Mouse (Mus musculus) stomach, embryonic 14.5 days (tissue): ENCODE data around the gene Mrfap1. TPM values are rescaled to one million over a fixed set of nuclear protein-coding genes. Genes with fewer than 3 reads are reported as not detected.
A peak's percentile ranks its signal among the peaks of the same experiment; 100 is the strongest.
"Not testable (repeated sequence)": the region's sequence is repeated elsewhere in the genome, so short reads cannot be mapped to it uniquely, and the experiment has no call there.

Source experiments
- ATAC-seq: fragments of 200-750 bp; cut with Nextera tagmentation; 2 replicates; pipeline ENCODE4 v1.8.0; 2017; ENCODE audit warnings: low read depth, moderate TSS enrichment; ENCODE audit not compliant: insufficient number of reproducible peaks, insufficient read depth, low FRiP score
- H3K27ac ChIP-seq: fragments of 300-500 bp; sonication (generic); 2 replicates; pipeline ENCODE4 v1.5.1; 2014; ENCODE audit warnings: mild to moderate bottlenecking, low read length, moderate library complexity, mixed read lengths
- H3K27me3 ChIP-seq: fragments of 300-500 bp; sonication (generic); 2 replicates; pipeline ENCODE4 v1.6.1; 2014; ENCODE audit warnings: low read length, control low read depth, mixed read lengths; ENCODE audit not compliant: control insufficient read depth, insufficient read depth
- H3K36me3 ChIP-seq: fragments of 300-500 bp; sonication (generic); 2 replicates; pipeline ENCODE4 v1.6.1; 2014; ENCODE audit warnings: mild to moderate bottlenecking, control low read depth, low read length, moderate library complexity, mixed read lengths; ENCODE audit not compliant: control insufficient read depth, insufficient read depth
- H3K4me1 ChIP-seq: fragments of 300-500 bp; sonication (generic); 2 replicates; pipeline ENCODE4 v1.6.1; 2014; ENCODE audit warnings: low read length, control low read depth, mixed read lengths; ENCODE audit not compliant: control insufficient read depth, insufficient read depth
- H3K4me2 ChIP-seq: fragments of 300-500 bp; sonication (generic); replicated peaks from 2 replicates; pipeline ENCODE4 v1.6.1; 2014; ENCODE audit warnings: low read depth, low read length, control low read depth
- H3K4me3 ChIP-seq: fragments of 300-500 bp; sonication (generic); 2 replicates; pipeline ENCODE4 v1.5.1; 2014; ENCODE audit warnings: low read depth, low read length, control low read depth
- H3K9ac ChIP-seq: fragments of 300-500 bp; sonication (generic); replicated peaks from 2 replicates; pipeline ENCODE4 v1.6.1; 2014; ENCODE audit warnings: low read depth, mild to moderate bottlenecking, control low read depth, low read length, moderate library complexity, mixed read lengths
- H3K9me3 ChIP-seq: fragments of 300-500 bp; sonication (generic); 2 replicates; pipeline ENCODE4 v1.6.1; 2016; ENCODE audit warnings: low read depth, low read length, control low read depth; ENCODE audit not compliant: control insufficient read depth
- WGBS: fragments of 180-500 bp; shearing (Covaris S2); extraction: QIAGEN DNeasy Blood & Tissue Kit; methylation state at CpG from one replicate; pipeline ENCODE4 v1.1.7; 2014; 5-methylcytosine and 5-hydroxymethylcytosine counted together
- polyA plus RNA-seq: library from polyadenylated mRNA; unstranded; fragments of >200 nt; fragmentation: Nextera tagmentation; extraction: Ambion mirVana; gene quantifications from 2 replicates; pipeline ENCODE4 v1.2.1, GENCODE M21; 2014

Mrfap1 gene
- 477 and 531 TPM in 2 replicates for polyA plus RNA-seq

GRCm38 (mm10) chr5:36796296-36797014 lies at the start of gene Mrfap1:
Mrfap1 (minus strand) TSS chr5:36796772.
- WGBS, result under 1% methylated on average over 88 of the region's 90 CpGs
- H3K4me1 ChIP-seq, H3K36me3 ChIP-seq, H3K9me3 ChIP-seq, H3K27me3 ChIP-seq: not testable (repeated sequence)
- ATAC-seq, result peak; percentile 87
- H3K27ac ChIP-seq, result peak within 1 kb of the TSS; percentile 95
- H3K4me3 ChIP-seq, result peak within 1 kb of the TSS; percentile 65
- peak within 1 kb of the TSS; percentile 54 for H3K9ac ChIP-seq
- H3K4me2 ChIP-seq, result peak within 1 kb of the TSS; percentile 57

DNA sequence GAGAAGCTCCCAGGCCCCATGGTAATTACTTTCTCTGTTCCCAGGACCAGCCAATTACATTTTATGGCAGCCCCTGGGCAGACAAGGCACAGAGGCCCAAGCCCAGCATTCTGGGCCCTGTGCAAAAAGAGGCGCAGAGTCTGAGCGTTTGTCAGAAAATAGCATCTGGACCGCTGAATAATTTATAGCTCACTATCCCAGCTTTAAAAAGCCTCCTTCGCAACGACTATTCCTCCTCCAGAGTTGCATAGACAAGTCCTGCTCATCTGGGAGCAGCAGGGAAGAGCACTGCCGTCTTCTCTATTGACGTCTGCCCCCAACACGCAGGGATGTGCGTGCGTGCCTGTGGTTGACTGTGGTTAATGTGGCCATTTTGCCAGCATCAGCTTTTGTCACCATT lies 47.9 kb upstream of the Mrfap1 start:
- no peaks in the 10 kb centered on the region for H3K4me1 ChIP-seq
- no peaks in the 10 kb centered on the region for H3K9me3 ChIP-seq
- H3K4me3 ChIP-seq, result no peak overlapping the region
- no peaks in the 10 kb centered on the region for H3K36me3 ChIP-seq
- no peak for ATAC-seq
- WGBS, result 83% methylated on average over 10 of the region's 10 CpGs
- H3K27ac ChIP-seq, result no peak overlapping the region
- H3K9ac ChIP-seq, result no peak overlapping the region
- H3K4me2 ChIP-seq, result no peak overlapping the region
- H3K27me3 ChIP-seq, result no peaks in the 10 kb centered on the region

- ATAC-seq, result no peak
Measured at GRCm38 (mm10) chr5:36841701-36842100, 45.1 kb upstream of the Mrfap1 start.

GRCm38 (mm10) chr5:36840092-36840491 lies 43.5 kb upstream of the Mrfap1 start:
- Histone ChIP-seq H3K9ac (no peak overlapping the region), H3K36me3 (no peaks in the 10 kb centered on the region), H3K27me3 (no peaks in the 10 kb centered on the region), H3K4me1 (no peaks in the 10 kb centered on the region), H3K4me3 (no peak overlapping the region), H3K27ac (no peak overlapping the region), H3K9me3 (no peaks in the 10 kb centered on the region), H3K4me2 (no peak overlapping the region)
- ATAC-seq, result no peak
- 78% methylated on average over 7 of the region's 7 CpGs for WGBS

More at GRCm38 (mm10) chr5:36841701-36842100, 45.1 kb upstream of the Mrfap1 start:
- 51% methylated on average over 1 of the region's 1 CpGs for WGBS
- Histone ChIP-seq H3K4me1 (no peaks in the 10 kb centered on the region), H3K27ac (no peak overlapping the region), H3K36me3 (no peaks in the 10 kb centered on the region), H3K27me3 (no peaks in the 10 kb centered on the region), H3K9me3 (no peaks in the 10 kb centered on the region), H3K4me3 (no peak overlapping the region), H3K9ac (no peak overlapping the region), H3K4me2 (no peak overlapping the region)

- Histone ChIP-seq H3K4me2 (no peak overlapping the region), H3K4me3 (no peak overlapping the region), H3K27ac (no peak overlapping the region), H3K9ac (no peak overlapping the region), H3K9me3 (no peaks in the 10 kb centered on the region), H3K27me3 (no peaks in the 10 kb centered on the region), H3K36me3 (no peaks in the 10 kb centered on the region), H3K4me1 (no peaks in the 10 kb centered on the region)
- ATAC-seq, result no peak
- 58% methylated on average over 8 of the region's 8 CpGs for WGBS
Measured at GRCm38 (mm10) chr5:36839602-36840001, 43.0 kb upstream of the Mrfap1 start.

GRCm38 (mm10) chr5:36839032-36839431 lies 42.5 kb upstream of the Mrfap1 start:
- Histone ChIP-seq H3K36me3 (no peaks in the 10 kb centered on the region), H3K4me3 (no peak overlapping the region), H3K4me2 (no peak overlapping the region), H3K9me3 (no peaks in the 10 kb centered on the region), H3K4me1 (no peaks in the 10 kb centered on the region), H3K27me3 (no peaks in the 10 kb centered on the region), H3K27ac (no peak overlapping the region), H3K9ac (no peak overlapping the region)
- WGBS, result 68% methylated on average over 2 of the region's 2 CpGs
- no peak for ATAC-seq

DNA sequence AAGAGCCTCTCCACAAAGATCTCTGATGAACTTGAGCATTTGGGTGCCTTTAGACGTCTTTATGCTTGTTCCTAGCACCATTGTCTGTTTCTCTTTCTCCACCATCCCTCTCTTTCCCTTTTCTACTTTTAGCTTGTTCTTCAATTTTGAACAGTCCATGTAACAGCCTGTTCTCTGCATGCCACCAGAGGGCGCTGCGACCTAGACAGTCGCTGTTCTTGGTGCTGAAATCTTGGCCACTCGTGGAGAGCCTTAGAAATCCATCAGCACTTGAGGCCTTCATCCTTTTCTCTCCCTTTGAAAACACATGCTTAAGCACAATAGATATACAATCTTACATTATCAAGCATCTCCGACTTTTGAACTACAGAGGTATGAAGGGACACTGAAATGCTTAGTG lies 39.4 kb upstream of the Mrfap1 start:
- 4% methylated on average over 6 of the region's 6 CpGs for WGBS
- ATAC-seq, result no peak
- H3K36me3 ChIP-seq, result no peaks in the 10 kb centered on the region
- H3K27me3 ChIP-seq, result no peaks in the 10 kb centered on the region
- H3K4me1 ChIP-seq, result no peaks in the 10 kb centered on the region
- H3K4me3 ChIP-seq, result no peak overlapping the region
- H3K4me2 ChIP-seq, result no peak overlapping the region
- H3K27ac ChIP-seq, result no peak overlapping the region
- H3K9me3 ChIP-seq, result no peaks in the 10 kb centered on the region
- no peak overlapping the region for H3K9ac ChIP-seq

- H3K9me3 ChIP-seq, result no peaks in the 10 kb centered on the region
- H3K27ac ChIP-seq, result no peak overlapping the region
- no peaks in the 10 kb centered on the region for H3K36me3 ChIP-seq
- H3K27me3 ChIP-seq, result no peaks in the 10 kb centered on the region
- no peak overlapping the region for H3K9ac ChIP-seq
- H3K4me2 ChIP-seq, result peak overlapping the region; percentile 60; the same call in 1 of the 2 replicates
- no peaks in the 10 kb centered on the region for H3K4me1 ChIP-seq
- ATAC-seq, result no peak
- 60% methylated on average over 7 of the region's 7 CpGs for WGBS
- no peak overlapping the region for H3K4me3 ChIP-seq
Measured at GRCm38 (mm10) chr5:36831272-36831671, 34.7 kb upstream of the Mrfap1 start.
